Mouse (Mus musculus): ENCODE results near the gene D6Ertd527e.

Gene D6Ertd527e

GRCm38 (mm10) chr6:87111493-87111892 is 6.9 kb downstream of the D6Ertd527e start:
- DNase-seq (ENCODE audit: low read depth), result no peak

DNA sequence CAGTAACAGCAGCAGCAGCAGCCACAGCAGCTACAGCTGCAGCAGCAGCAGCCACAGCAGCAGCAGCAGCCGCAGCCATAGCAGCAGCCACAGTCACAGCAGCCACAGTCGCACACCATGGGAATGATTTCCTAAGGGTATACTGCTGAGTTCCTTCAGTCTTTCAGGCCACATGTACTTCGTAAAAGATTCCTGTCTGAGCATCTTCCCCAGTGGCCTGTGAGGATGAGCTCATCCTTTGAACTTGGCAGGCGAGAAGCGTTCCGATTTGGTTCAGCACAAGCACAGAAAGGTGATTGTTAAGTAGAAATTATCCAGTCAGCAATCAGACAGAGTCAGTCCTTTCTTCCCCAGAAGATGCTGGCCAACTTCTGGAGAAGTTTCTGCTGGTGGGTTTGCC is 7.6 kb downstream of the D6Ertd527e start:
- DNase-seq (ENCODE audit: low read depth), result no peak

DNA sequence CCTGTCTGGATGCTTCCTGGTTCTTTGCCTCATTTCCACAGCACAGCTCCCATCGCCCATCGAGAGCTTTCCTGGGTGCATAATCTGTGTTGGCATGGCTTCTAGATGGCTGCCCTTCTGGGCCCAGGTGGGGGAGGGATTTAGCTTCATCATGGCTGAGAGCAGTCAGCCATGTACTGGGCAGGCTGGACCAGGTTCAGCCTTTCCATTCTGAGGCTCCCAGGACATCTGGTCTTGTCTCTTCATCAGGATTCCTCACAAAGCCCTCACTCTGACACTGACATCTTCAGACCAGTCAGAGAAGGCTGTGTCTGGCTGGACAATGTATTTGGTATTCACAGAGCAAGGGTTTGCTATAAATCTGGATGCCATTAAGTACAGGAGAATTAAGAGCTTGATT is 11.4 kb downstream of the D6Ertd527e start:
- no peak for DNase-seq (ENCODE audit: low read depth)

- DNase-seq (ENCODE audit: low read depth), result no peak
These were observed 12.1 kb downstream of the D6Ertd527e start for GRCm38 (mm10) chr6:87116596-87116995.

DNA sequence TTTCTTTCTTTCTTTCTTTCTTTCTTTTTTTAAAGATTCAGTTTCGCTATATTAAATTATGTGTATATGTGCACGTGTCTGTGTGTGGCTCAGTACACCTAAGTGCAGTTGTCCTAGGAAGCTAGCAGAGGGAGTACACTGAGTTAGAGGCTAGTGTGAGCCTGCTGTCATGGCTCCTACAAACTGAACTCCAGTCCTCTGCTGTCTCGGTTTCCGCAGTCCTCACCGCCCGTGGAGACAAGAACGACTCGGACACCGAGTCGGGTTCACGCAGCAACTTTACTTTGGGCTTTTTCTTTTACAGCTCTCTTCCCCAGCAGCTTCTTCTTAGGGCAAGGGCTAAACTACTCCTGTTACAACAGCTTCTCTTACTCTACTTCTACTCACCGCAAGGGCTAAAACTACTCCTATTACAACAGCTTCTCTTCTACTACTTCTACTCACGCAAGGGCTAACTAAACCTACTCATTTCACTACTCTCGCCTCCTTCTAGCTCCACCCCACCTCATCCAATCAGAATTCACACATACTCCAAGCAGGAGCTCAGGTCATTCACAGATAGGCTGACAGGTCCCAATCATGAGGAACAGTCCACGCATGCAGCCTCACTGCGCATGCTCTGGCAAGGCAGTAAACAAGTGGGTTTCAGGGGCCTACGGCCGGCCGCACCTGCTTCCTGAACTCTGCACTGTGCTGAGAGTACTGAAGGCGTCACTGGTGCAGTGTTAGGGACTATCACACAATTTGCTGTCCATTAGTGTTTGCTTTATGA is 14.7 kb downstream of the D6Ertd527e start:
- DNase-seq (ENCODE audit: low read depth), result peak; percentile 23

GRCm38 (mm10) chr6:87119975-87120374 is 15.4 kb downstream of the D6Ertd527e start:
- DNase-seq (ENCODE audit: low read depth), result no peak

DNA sequence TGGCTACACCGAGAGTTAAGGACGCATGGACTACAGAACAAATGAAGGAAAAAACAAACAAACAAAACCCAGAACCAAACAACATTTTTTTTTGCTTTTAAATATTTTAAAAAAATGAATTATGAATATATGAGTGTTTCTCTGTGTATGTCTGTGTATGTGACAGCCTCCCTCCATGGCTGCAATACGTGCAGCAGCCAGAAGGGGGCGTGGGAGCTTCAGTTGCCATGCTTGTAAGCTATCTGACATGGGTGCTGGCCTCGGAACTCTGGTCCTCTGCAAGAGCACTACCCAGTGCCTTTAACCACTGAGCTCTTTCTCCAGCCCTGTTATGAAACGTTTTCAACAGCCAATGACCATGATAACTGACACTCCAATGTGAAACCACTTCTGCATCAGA is 16.1 kb downstream of the D6Ertd527e start:
- no peak for DNase-seq (ENCODE audit: low read depth)

GRCm38 (mm10) chr6:87121961-87122360 is 17.4 kb downstream of the D6Ertd527e start:
- DNase-seq (ENCODE audit: low read depth), result no peak

DNA sequence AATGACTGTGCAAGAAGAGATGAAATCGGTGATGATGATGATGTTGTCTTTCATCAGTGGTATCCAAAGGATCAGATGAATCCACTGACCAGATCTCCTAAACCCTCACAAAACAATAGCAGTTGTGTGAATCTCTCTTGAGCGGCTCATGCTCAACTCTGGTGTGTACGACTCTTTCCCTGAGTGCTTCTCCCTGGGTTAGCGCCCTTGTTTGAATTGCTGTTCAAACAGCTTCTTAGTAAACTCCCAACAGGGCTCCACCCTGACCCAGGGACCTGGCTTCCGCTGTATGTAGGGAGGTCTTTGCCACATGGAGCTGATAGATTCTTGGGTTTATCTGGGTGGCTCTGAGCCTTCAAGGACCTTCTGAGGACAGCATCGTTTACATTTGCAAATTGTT is 18.9 kb downstream of the D6Ertd527e start:
- no peak for DNase-seq (ENCODE audit: low read depth)

DNA sequence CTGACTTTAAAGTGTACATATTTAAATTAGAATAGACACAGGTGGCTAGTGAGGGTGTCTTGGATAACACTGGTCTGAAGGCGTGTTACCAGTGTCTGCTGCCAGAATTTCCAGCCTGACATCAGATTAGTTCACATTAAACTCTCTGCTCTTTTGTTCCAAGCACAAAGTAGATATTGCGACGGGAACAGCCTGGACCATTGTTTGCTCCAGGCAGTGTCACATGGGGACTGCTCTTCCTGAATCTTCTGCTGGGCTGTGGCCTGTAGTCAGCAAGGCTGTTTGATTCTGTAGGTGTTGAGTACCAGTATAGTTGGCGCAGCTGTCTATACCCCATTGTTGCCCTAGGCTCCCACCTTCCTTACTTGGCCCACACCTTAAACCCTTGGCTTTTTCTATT is 19.4 kb downstream of the D6Ertd527e start:
- DNase-seq (ENCODE audit: low read depth), result no peak

DNA sequence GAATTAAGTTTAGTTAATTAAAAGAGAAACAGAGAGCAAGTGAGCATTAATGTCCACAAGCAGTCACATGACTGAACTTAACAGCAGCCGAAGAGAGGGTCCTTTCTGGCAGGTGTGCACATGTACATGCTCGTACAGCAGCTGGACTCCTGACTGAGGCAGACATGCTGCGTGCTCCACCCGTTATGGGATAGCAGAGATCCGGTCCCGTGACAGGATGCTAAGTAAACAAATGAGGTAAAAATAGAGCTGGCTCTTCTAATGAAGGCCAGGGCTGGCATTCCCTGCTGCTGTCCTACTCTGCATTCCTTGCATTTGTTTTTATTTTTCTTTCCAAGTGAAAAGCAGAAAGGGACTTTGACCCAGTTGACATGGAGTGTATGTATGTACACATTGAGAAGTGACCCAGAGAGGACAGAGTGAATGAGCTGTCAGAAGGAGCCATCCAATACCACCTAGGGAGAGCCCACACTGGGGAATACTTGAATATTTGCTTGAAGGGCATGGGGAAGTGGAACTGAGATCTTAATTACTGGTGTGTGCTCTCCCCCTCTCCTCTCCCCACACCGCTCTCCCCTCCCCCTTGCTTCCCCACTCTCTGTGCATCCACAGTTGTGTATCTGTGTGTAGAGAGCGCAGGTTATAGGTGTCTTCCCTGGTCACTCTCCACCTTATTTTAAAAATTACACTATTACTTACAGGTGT is 22.7 kb downstream of the D6Ertd527e start:
- DNase-seq (ENCODE audit: low read depth), result no peak

GRCm38 (mm10) chr6:87129861-87130260 is 25.3 kb downstream of the D6Ertd527e start:
- DNase-seq (ENCODE audit: low read depth), result no peak

DNA sequence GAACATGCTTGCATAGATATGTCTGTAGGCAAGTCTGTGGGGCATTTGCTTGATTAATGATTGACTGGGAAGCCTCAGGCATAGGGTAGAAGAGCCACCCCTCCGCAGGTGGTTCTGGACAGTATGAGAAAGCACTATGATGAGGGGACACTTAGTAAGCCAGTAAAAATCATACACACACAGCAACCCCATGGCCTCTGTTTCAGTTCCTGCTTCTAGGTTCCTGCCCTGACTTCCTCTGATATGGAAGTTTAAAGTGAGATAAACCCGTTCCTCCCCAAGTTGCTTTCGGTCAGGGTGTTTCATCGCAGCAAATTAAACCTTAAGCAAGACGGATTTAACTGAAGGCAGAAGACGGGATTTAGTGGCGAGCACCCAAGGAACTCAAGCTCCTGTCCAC is 26.1 kb downstream of the D6Ertd527e start:
- no peak for DNase-seq (ENCODE audit: low read depth)

- no peak for DNase-seq (ENCODE audit: low read depth)
These were observed 26.5 kb downstream of the D6Ertd527e start for GRCm38 (mm10) chr6:87131078-87131477.

GRCm38 (mm10) chr6:87133520-87133919 is 29.0 kb downstream of the D6Ertd527e start:
- no peak for DNase-seq (ENCODE audit: low read depth)

DNA sequence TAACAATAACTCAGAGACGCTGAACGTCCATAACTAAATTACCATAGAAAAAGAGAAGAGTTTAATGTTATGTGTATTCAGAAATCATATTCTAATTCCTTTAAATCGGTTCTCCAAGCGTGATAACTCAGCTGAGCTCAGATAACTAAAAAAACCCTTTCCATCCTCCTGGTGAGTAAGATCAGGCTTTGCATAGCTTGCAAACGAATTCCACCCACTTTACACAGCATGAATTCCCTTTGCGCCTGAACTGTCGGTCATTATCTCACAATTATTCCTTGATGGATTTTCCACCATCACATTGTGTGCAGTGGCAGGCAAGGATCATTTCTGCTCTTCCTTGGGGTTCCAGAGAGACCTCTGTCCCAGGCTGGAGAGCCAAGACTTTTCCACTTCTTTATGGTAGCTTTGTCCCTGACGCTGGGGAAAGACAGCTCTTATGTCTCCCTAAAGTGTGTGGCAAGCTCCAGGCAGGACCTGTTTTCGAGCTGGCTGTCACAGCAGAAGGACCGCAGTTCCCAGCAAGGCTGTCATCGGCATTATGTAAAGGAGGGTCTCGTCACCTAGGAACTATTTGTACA is 29.5 kb downstream of the D6Ertd527e start:
- DNase-seq (ENCODE audit: low read depth), result no peak

- DNase-seq (ENCODE audit: low read depth), result no peak
These were observed 33.9 kb downstream of the D6Ertd527e start for GRCm38 (mm10) chr6:87138479-87138878.

DNA sequence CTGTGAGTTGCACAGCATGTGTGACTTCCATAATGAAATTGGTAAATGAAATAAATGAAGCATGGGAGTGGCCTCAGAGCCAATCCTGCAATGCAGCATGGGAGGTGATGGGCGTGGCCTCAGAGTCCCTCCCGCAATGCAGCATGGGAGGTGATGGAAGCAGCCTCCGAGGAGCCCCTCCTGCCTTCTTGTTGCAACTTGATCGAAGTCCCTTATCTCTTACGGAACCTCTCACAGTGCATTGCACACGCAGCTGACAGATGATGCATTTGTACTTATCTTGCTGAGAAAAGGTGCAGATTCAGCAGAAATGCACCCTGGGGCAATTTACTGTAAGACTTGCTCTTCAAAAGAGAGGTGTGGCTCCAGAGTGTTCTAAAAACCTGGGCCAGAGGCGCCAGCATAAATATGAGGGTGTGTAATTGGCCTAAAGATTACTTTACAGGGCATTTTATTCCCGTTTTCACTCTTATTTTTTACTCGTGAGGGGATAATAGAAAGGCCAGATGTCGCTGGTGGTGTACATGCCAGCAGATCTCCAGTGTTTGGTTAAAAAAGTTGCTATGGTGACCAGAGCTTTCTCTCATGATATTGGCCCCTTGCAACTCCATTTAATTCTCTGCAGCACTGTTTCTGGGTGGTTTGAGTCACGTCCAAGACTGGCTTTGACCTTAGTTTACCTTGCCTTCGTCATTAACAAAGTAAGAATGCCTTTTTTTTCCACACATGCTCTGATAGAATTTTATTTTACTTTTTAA is 35.4 kb downstream of the D6Ertd527e start:
- no peak for DNase-seq (ENCODE audit: low read depth)

DNA sequence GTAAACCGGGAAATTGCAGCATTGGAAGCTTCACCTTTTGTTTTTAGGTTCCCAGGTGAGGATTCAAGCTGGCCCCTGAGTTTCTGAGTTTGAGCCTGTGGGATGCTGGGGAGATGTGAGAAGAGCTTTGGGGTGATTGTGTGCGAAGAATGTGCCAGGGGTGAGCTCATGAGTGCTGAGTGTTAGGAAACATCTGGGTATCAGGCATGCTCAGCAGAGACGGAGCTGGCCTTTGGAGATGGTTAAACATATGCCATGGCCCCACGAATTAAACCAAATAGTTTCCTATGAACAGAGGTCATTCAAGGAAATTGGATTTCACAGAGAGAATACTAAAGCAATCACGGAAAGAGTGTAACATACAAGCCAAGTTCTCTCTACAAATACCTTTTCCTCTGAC is 37.7 kb downstream of the D6Ertd527e start:
- no peak for DNase-seq (ENCODE audit: low read depth)

- DNase-seq (ENCODE audit: low read depth), result no peak
These were observed 39.0 kb downstream of the D6Ertd527e start for GRCm38 (mm10) chr6:87143594-87143993.

DNA sequence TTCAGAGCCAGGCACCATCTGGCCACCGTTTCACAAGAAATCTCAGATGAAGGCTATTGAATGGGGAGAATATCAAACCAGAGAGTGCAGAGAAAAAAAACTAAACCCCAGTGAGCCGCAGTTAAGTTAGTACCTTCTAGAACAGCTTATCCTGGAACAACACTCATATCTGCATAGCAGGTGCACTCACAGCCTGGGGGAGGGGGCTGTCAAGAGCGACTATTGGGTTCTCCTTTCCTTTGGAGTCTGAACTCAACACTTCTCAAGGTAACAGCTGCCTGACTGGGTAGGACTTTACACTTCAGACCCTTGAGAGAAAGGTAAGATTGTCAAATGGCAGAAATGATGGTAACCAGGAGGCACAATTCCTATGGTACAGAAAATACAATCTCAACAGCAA is 43.4 kb downstream of the D6Ertd527e start:
- no peak for DNase-seq (ENCODE audit: low read depth)

GRCm38 (mm10) chr6:87150471-87150870 is 45.9 kb downstream of the D6Ertd527e start:
- DNase-seq (ENCODE audit: low read depth), result no peak

- DNase-seq (ENCODE audit: low read depth), result no peak
These were observed 46.9 kb downstream of the D6Ertd527e start for GRCm38 (mm10) chr6:87151427-87151826.

Data from c-Kit-positive CD71-negative TER-119-negative erythroid progenitor cells, embryonic 14.5 days (primary cell).